Mouse (Mus musculus): ENCODE data around the gene Gatad2a.

Gene Gatad2a

GRCm38 (mm10) chr8:69937466-69937865 lies 58.7 kb downstream of the Gatad2a start:
- DNase-seq (ENCODE audit: low read depth), result no peak

- peak; percentile 24 for DNase-seq (ENCODE audit: low read depth)
Observed at GRCm38 (mm10) chr8:69936050-69936794, 60.0 kb downstream of the Gatad2a start.

- no peak for DNase-seq (ENCODE audit: low read depth)
Observed at GRCm38 (mm10) chr8:69935431-69935830, 60.8 kb downstream of the Gatad2a start.

GRCm38 (mm10) chr8:69934582-69934981 lies 61.6 kb downstream of the Gatad2a start:
- no peak for DNase-seq (ENCODE audit: low read depth)

- DNase-seq (ENCODE audit: low read depth), result no peak
Observed at GRCm38 (mm10) chr8:69933811-69934210, 62.4 kb downstream of the Gatad2a start.

GRCm38 (mm10) chr8:69926901-69927300 lies 69.3 kb downstream of the Gatad2a start:
- no peak for DNase-seq (ENCODE audit: low read depth)

GRCm38 (mm10) chr8:69923986-69924385 lies 72.2 kb downstream of the Gatad2a start:
- DNase-seq (ENCODE audit: low read depth), result no peak

GRCm38 (mm10) chr8:69921141-69921540 lies 75.0 kb downstream of the Gatad2a start:
- DNase-seq (ENCODE audit: low read depth), result no peak

- peak; percentile 73 for DNase-seq (ENCODE audit: low read depth)
Observed at GRCm38 (mm10) chr8:69919876-69920662, 76.1 kb downstream of the Gatad2a start.

GRCm38 (mm10) chr8:69919010-69919409 lies 77.2 kb downstream of the Gatad2a start:
- peak; percentile 85 for DNase-seq (ENCODE audit: low read depth)

GRCm38 (mm10) chr8:69918506-69918905 lies 77.7 kb downstream of the Gatad2a start:
- no peak for DNase-seq (ENCODE audit: low read depth)

- no peak for DNase-seq (ENCODE audit: low read depth)
Observed at GRCm38 (mm10) chr8:69915748-69916147, 80.4 kb downstream of the Gatad2a start.

GRCm38 (mm10) chr8:69914526-69914925 lies 81.7 kb downstream of the Gatad2a start:
- DNase-seq (ENCODE audit: low read depth), result no peak

GRCm38 (mm10) chr8:69912478-69913074 lies 83.6 kb downstream of the Gatad2a start:
- DNase-seq (ENCODE audit: low read depth), result no peak

- DNase-seq (ENCODE audit: low read depth), result no peak
Observed at GRCm38 (mm10) chr8:69911917-69912316, 84.3 kb downstream of the Gatad2a start.

GRCm38 (mm10) chr8:69907106-69907505 lies 89.1 kb downstream of the Gatad2a start:
- no peak for DNase-seq (ENCODE audit: low read depth)

GRCm38 (mm10) chr8:69906260-69906659 lies 89.9 kb downstream of the Gatad2a start:
- no peak for DNase-seq (ENCODE audit: low read depth)

GRCm38 (mm10) chr8:69904096-69904495 lies 92.1 kb downstream of the Gatad2a start:
- DNase-seq (ENCODE audit: low read depth), result no peak

GRCm38 (mm10) chr8:69903063-69903542 lies 93.1 kb downstream of the Gatad2a start:
- peak; percentile 99 for DNase-seq (ENCODE audit: low read depth)

GRCm38 (mm10) chr8:69902163-69903062 lies 93.8 kb downstream of the Gatad2a start, which contains the start of the genes Tssk6, Ndufa13 and Yjefn3:
Gene Tssk6 (plus strand): TSS chr8:69902184.
Gene Ndufa13 (minus strand): TSS chr8:69902558.
Gene Yjefn3 (minus strand): TSS chr8:69902712.
- no peak for DNase-seq (ENCODE audit: low read depth)

- DNase-seq (ENCODE audit: low read depth), result peak; percentile 92
Observed at GRCm38 (mm10) chr8:69901484-69902162, 94.6 kb downstream of the Gatad2a start.

Measured in c-Kit-positive CD71-positive TER-119-negative erythroid progenitor cells, embryonic 14.5 days (primary cell).